Mouse (Mus musculus) embryonic facial prominence, embryonic 14.5 days (tissue): ENCODE measurements at regions not wholly inside any gene's neighbourhood (a gene's known extent, or its start where the extent isn't known, plus 50 kb on each side); places are given as distances from the start of the nearest gene placed in this dataset.

Experiments
- ATAC-seq: fragments of 200-750 bp; cut with Nextera tagmentation; 2 replicates; pipeline ENCODE4 v1.8.0; 2017; ENCODE audit warnings: low read depth, moderate number of reproducible peaks, moderate TSS enrichment
- DNase-seq: peaks from one replicate; pipeline ENCODE4 v3.0.0-alpha.2; 2015; ENCODE audit warnings: low spot score
- H3K27ac ChIP-seq: fragments of 300-500 bp; sonication (generic); replicated peaks from 2 replicates; pipeline ENCODE4 v1.5.1; 2014; ENCODE audit warnings: low read depth, mild to moderate bottlenecking, low read length, moderate library complexity
- H3K27me3 ChIP-seq: fragments of 300-500 bp; sonication (generic); replicated peaks from 2 replicates; pipeline ENCODE4 v1.6.1; 2014; ENCODE audit warnings: low read length; ENCODE audit not compliant: control insufficient read depth, insufficient read depth
- H3K36me3 ChIP-seq: fragments of 300-500 bp; sonication (generic); 2 replicates; pipeline ENCODE4 v1.6.1; 2014; ENCODE audit warnings: low read length, mixed read lengths; ENCODE audit not compliant: control insufficient read depth, insufficient read depth
- H3K4me1 ChIP-seq: fragments of 300-500 bp; sonication (generic); 2 replicates; pipeline ENCODE4 v1.6.1; 2014; ENCODE audit warnings: antibody characterized with exemption, low read length; ENCODE audit not compliant: control insufficient read depth, insufficient read depth
- H3K4me2 ChIP-seq: fragments of 300-500 bp; sonication (generic); 2 replicates; pipeline ENCODE4 v1.6.1; 2014; ENCODE audit warnings: low read depth, mild to moderate bottlenecking, low read length, moderate library complexity, mixed read lengths
- H3K4me3 ChIP-seq: fragments of 300-500 bp; sonication (generic); 2 replicates; pipeline ENCODE4 v1.5.1; 2014; ENCODE audit warnings: low read depth, mild to moderate bottlenecking, low read length
- H3K9ac ChIP-seq: fragments of 300-500 bp; sonication (generic); 2 replicates; pipeline ENCODE4 v1.6.1; 2014; ENCODE audit warnings: low read depth, mild to moderate bottlenecking, low read length, moderate library complexity, mixed read lengths
- H3K9me3 ChIP-seq: fragments of 300-500 bp; sonication (generic); 2 replicates; pipeline ENCODE4 v1.6.1; 2016; ENCODE audit warnings: low read length; ENCODE audit not compliant: control insufficient read depth
- WGBS: fragments of 180-500 bp; shearing (Covaris S2); extraction: QIAGEN DNeasy Blood & Tissue Kit; methylation state at CpG from one replicate; pipeline ENCODE4 v1.1.7; 2014; 5-methylcytosine and 5-hydroxymethylcytosine counted together

- H3K4me2 ChIP-seq = no peak overlapping the region
- DNase-seq = no peak
- H3K4me3 ChIP-seq = no peak overlapping the region
- no peak overlapping the region for H3K27ac ChIP-seq
- no peaks in the 10 kb centered on the region for H3K27me3 ChIP-seq
- no peak for ATAC-seq
- H3K36me3 ChIP-seq = no peaks in the 10 kb centered on the region
- WGBS = 79% methylated on average over 2 of the region's 2 CpGs
- no peak overlapping the region for H3K9ac ChIP-seq
- H3K9me3 ChIP-seq = peaks cover 17% of the 10 kb centered on the region
- H3K4me1 ChIP-seq = no peaks in the 10 kb centered on the region
Observed at GRCm38 (mm10) chr15:59773983-59774382, 242.4 kb downstream of the 4933412E24Rik start.

- H3K4me1 ChIP-seq = no peaks in the 10 kb centered on the region
- peaks cover 17% of the 10 kb centered on the region for H3K9me3 ChIP-seq
- no peak overlapping the region for H3K27ac ChIP-seq
- no peak overlapping the region for H3K4me2 ChIP-seq
- no peak overlapping the region for H3K9ac ChIP-seq
- ATAC-seq = no peak
- 75% methylated on average over 2 of the region's 2 CpGs for WGBS
- H3K4me3 ChIP-seq = no peak overlapping the region
- no peaks in the 10 kb centered on the region for H3K27me3 ChIP-seq
- no peak for DNase-seq
- H3K36me3 ChIP-seq = no peaks in the 10 kb centered on the region
Observed at GRCm38 (mm10) chr15:59772595-59772994, 243.8 kb downstream of the 4933412E24Rik start.

- no peak for DNase-seq
Observed at GRCm38 (mm10) chr15:59762061-59762460, 254.4 kb downstream of the 4933412E24Rik start.

GRCm38 (mm10) chr15:59760490-59760889 is 255.9 kb downstream of the 4933412E24Rik start:
- no peak overlapping the region for H3K4me2 ChIP-seq
- no peak overlapping the region for H3K9ac ChIP-seq
- ATAC-seq (no peak), DNase-seq (no peak)
- no peak overlapping the region for H3K27ac ChIP-seq
- H3K36me3 ChIP-seq = no peaks in the 10 kb centered on the region
- H3K4me1 ChIP-seq = no peaks in the 10 kb centered on the region
- no peaks in the 10 kb centered on the region for H3K9me3 ChIP-seq
- 85% methylated on average over 5 of the region's 5 CpGs for WGBS
- H3K27me3 ChIP-seq = no peaks in the 10 kb centered on the region
- no peak overlapping the region for H3K4me3 ChIP-seq

More at GRCm38 (mm10) chr15:59762061-59762460, 254.4 kb downstream of the 4933412E24Rik start:
- WGBS = 88% methylated on average over 6 of the region's 6 CpGs
- H3K27me3 ChIP-seq = no peaks in the 10 kb centered on the region
- no peak overlapping the region for H3K9ac ChIP-seq
- no peaks in the 10 kb centered on the region for H3K36me3 ChIP-seq
- H3K9me3 ChIP-seq = no peaks in the 10 kb centered on the region
- H3K4me2 ChIP-seq = no peak overlapping the region
- no peak overlapping the region for H3K27ac ChIP-seq
- H3K4me1 ChIP-seq = no peaks in the 10 kb centered on the region
- no peak for ATAC-seq
- H3K4me3 ChIP-seq = no peak overlapping the region

- Histone ChIP-seq H3K9me3 (no peaks in the 10 kb centered on the region), H3K36me3 (no peaks in the 10 kb centered on the region), H3K9ac (no peak overlapping the region), H3K27ac (no peak overlapping the region), H3K4me2 (no peak overlapping the region), H3K27me3 (no peaks in the 10 kb centered on the region), H3K4me3 (no peak overlapping the region), H3K4me1 (no peaks in the 10 kb centered on the region)
- 26% methylated on average over 4 of the region's 4 CpGs for WGBS
- ATAC-seq (0 out of 2 replicates have a peak, but pooled peaks have one; percentile 47), DNase-seq (peak; percentile 27)
Observed at GRCm38 (mm10) chr15:59759566-59759965, 256.8 kb downstream of the 4933412E24Rik start.

GRCm38 (mm10) chr15:59758971-59759370 is 257.4 kb downstream of the 4933412E24Rik start:
- no peak overlapping the region for H3K4me3 ChIP-seq
- ATAC-seq = no peak
- whole genome bisulfite sequencing = 68% methylated on average over 2 of the region's 2 CpGs
- H3K4me1 ChIP-seq = no peaks in the 10 kb centered on the region
- no peaks in the 10 kb centered on the region for H3K36me3 ChIP-seq
- no peak for DNase-seq
- no peak overlapping the region for H3K27ac ChIP-seq
- no peaks in the 10 kb centered on the region for H3K9me3 ChIP-seq
- H3K4me2 ChIP-seq = no peak overlapping the region
- H3K27me3 ChIP-seq = no peaks in the 10 kb centered on the region
- H3K9ac ChIP-seq = no peak overlapping the region

GRCm38 (mm10) chr15:59756141-59756540 is 260.3 kb downstream of the 4933412E24Rik start:
- no peak overlapping the region for H3K4me2 ChIP-seq
- H3K4me1 ChIP-seq = no peaks in the 10 kb centered on the region
- H3K9ac ChIP-seq = no peak overlapping the region
- no peak overlapping the region for H3K4me3 ChIP-seq
- H3K9me3 ChIP-seq = no peaks in the 10 kb centered on the region
- 45% methylated on average over 6 of the region's 6 CpGs for WGBS
- peak; percentile 41 for DNase-seq
- no peaks in the 10 kb centered on the region for H3K36me3 ChIP-seq
- no peaks in the 10 kb centered on the region for H3K27me3 ChIP-seq
- H3K27ac ChIP-seq = no peak overlapping the region
- no peak for ATAC-seq

- no peak for ATAC-seq
- H3K27ac ChIP-seq = no peak overlapping the region
- H3K4me3 ChIP-seq = no peak overlapping the region
- H3K4me1 ChIP-seq = no peaks in the 10 kb centered on the region
- peak; percentile 9 for DNase-seq
- H3K36me3 ChIP-seq = no peaks in the 10 kb centered on the region
- 67% methylated on average over 13 of the region's 13 CpGs for WGBS
- H3K9me3 ChIP-seq = no peaks in the 10 kb centered on the region
- no peak overlapping the region for H3K9ac ChIP-seq
- H3K4me2 ChIP-seq = no peak overlapping the region
- no peaks in the 10 kb centered on the region for H3K27me3 ChIP-seq
Observed at GRCm38 (mm10) chr15:59754906-59755305, 261.5 kb downstream of the 4933412E24Rik start.

GRCm38 (mm10) chr15:59752277-59752676 is 264.1 kb downstream of the 4933412E24Rik start:
- Histone ChIP-seq H3K9me3 (no peaks in the 10 kb centered on the region), H3K4me1 (no peaks in the 10 kb centered on the region), H3K4me3 (no peak overlapping the region), H3K27ac (no peak overlapping the region), H3K4me2 (no peak overlapping the region), H3K27me3 (no peaks in the 10 kb centered on the region), H3K36me3 (no peaks in the 10 kb centered on the region), H3K9ac (no peak overlapping the region)
- DNase-seq (no peak), ATAC-seq (no peak)
- WGBS = 71% methylated on average over 1 of the region's 1 CpGs
